Mouse (Mus musculus) naive thymus-derived CD4-positive, alpha-beta T cell, adult 2 months (primary cell): Measurements from ENCODE around the gene Colgalt2.

Experiments
- DNase-seq: peaks from one replicate; pipeline ENCODE4 v3.0.0-alpha.2; 2011; ENCODE audit warnings: low read depth

The Colgalt2 gene

DNA sequence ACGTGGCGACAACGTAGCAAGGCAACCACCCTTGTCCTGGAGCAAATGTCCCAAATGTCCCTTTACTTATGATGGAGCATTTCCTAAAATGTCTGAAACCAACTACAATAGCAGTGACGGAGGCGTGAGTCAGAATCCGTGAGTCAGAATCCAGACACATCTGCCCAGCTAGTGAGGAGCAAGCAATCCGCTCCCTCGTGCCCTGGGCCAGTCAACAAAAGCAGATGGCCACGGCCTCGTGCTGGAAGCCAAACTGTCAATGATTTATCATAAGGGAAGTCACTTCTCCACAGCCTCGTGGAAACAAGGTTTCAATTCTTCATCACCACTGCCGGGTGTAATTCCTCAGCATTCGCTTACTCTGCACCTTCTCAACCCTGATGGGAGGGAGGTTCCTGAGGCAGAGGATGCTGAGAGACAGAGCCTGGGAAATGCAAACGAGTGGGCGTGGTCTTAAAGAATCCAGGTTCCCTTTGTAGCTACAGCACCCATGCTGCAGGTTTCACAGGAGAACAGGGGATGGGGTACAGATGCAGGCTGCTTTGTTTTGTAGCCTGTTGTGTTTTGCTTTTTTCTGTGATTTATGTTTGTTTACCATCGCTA, 136.9 kb downstream of the Colgalt2 start:
- no peak for DNase-seq

GRCm38 (mm10) chr1:152537186-152537585, 137.6 kb downstream of the Colgalt2 start:
- DNase-seq, result no peak

GRCm38 (mm10) chr1:152538817-152539216, 139.2 kb downstream of the Colgalt2 start:
- DNase-seq, result no peak

- DNase-seq, result no peak
Observed at GRCm38 (mm10) chr1:152540304-152540887, 140.8 kb downstream of the Colgalt2 start.

DNA sequence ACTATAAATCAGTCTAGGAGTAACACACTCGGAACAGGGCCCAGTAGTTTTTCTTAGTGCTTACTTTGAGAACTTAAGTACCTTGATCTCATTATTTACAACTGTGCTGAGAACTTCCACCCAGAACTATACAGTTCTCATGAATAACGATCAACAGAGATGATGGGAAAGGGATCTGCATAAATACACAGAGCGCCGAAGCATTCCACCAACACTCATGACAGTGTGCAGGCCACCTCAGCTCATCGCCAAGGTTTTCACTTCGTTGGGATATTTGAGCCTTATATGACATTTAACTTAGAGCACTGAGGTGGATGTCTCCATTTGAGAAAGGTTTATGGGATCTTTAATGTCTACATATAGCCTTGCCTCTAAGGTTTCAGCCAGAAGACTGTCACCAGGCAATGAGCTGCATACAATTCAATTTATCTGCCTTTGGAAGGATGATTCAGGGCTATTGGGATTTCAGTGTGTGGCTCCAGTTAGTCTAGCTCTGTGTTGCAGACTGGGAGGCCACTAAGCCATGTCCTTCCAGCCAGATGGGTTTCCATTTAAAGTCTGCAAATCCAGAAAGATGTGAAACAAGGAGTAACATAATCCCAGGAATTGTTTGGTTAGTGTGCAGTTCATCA, 143.2 kb downstream of the Colgalt2 start:
- DNase-seq, result no peak

DNA sequence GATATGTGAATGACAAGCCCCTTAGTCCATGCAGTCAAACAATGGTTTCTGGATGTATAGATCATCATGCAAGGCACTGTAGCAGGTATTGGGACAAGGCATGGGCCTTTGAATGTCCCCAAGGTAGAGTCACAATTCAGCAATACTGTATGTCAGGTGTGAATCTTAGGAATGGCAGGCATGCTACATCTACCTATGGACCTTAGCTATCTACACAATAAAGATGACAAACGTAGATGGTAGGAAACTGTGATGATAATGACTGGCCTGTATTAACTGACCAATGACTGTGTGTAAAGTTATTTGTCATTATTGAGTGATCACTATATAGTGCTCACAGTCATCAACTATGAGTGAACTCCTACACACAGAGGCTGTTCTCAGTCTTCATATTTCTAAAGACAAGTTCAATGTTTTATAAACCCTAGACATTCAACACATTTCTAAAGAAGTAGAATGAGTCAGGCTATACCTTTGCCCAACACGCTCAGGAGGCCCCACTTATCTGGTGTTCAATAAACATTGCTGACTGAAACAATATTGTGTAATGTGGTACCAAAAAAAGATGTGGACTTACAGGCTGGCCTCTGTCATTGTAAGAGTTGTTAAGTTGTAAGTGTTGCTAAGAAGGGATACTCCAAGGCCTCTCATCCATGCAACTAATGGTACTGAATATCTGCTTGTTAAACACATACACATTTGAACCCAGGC, 144.0 kb downstream of the Colgalt2 start:
- DNase-seq, result no peak

DNA sequence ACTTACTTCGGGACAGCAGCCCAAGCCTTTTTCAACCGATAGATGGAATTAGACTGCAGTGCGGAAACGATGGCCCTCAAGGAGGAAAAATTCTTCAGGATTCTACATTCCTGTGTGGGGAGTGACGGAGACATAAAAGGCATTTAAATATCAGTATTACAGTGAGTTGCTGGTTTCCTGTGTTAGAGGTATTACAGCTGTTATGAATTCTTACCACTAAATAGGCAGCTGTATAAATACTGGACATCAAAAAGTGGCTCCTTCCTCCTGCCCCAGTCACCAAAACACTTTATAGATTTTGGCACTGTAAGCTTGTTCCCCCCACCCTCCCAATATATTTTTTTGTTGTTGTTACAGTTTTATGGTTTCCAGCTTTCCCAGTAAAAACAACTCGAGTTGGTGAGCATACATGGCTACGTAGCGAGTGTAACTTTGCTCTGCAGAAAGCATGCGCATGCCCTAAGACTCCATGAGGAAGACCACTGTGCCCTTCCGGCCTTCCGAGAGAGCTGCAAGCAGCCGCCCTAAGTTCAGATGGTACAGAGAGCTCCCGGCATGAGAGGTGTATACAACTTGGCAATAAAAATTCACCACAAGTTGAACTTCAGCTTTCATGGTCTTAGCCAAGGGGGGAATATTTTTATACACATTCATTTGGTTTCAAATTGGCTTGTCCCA, 149.6 kb downstream of the Colgalt2 start:
- DNase-seq, result no peak

- DNase-seq, result no peak
Observed at GRCm38 (mm10) chr1:152550544-152550943, 150.9 kb downstream of the Colgalt2 start.

GRCm38 (mm10) chr1:152550973-152551372, 151.3 kb downstream of the Colgalt2 start:
- no peak for DNase-seq

DNA sequence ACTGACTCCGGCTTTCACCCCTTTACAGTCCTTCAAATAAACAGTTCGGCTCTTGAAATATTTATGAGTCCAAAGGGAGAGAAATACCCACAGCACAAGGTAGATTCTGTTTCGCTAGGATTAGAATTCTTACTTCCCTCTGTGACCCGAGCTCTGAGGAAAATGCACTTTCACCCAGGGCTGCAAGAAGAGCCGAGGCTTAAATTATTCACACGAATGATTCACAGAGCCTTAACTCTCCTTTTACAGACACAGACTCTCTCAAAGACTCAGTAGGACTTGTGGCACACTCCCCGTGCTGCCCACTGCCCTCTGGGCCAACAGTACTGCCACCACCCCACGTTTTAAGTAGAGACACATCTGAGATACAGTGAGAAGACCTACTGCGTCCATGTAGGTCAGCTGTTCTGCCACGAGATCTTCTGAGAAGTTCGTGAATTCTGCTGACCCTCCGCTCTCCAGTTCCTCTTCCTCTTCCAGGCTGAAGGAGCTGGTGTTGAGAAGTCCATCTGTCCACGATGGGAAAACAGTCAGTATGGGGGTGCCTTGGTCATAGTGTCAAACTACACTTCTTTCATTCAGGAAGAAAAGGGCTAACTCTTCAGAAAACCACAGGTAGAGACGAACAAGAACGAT, 154.4 kb downstream of the Colgalt2 start:
- DNase-seq, result no peak

GRCm38 (mm10) chr1:152555944-152556573, 156.4 kb downstream of the Colgalt2 start:
- no peak for DNase-seq

DNA sequence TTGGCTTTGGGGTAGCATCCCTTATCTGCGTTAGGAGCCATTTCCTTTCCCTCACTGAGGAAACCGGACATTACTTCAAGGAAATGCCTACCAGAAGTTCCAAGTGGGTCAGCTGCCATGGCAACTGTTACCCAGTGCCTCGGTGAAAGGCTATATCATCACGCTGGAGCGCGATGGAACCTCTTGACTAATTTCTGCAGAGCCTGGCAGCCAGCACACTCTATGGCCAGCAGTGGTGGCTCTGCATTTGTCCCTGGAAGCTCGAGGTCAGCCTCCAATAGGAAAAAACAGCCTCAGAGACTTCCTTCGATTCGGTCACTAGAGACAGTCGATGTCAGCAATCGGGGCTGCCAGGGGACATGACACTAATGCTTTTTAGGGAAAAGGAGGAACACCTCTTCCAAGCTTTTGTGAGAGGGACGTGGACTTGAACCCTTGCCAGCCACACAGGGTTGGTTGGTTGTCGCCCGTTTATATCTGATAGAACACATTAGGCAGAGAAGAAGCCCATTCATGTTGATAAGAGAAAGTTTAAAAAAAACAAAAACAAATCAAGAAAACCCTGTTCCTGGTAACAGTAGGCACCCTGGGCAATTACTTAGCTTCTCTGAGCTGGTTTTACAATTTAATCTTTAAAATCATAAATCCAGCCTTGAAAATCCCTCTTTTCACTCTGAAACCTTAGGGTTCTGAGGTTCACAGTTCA, 157.1 kb downstream of the Colgalt2 start:
- no peak for DNase-seq
